Mouse (Mus musculus) liver, postnatal 0 days (tissue): ENCODE data around the gene Tmem63b.

Experiments used
- CTCF ChIP-seq: sonication (generic); IDR thresholded peaks from 2 replicates; pipeline ENCODE4 v1.5.1; 2016; ENCODE audit warnings: antibody characterized with exemption, low read depth
- EP300 ChIP-seq: IDR thresholded peaks from 2 replicates; pipeline ENCODE4 v1.6.1; 2016; ENCODE audit warnings: antibody characterized with exemption, low read depth, mild to moderate bottlenecking

DNA sequence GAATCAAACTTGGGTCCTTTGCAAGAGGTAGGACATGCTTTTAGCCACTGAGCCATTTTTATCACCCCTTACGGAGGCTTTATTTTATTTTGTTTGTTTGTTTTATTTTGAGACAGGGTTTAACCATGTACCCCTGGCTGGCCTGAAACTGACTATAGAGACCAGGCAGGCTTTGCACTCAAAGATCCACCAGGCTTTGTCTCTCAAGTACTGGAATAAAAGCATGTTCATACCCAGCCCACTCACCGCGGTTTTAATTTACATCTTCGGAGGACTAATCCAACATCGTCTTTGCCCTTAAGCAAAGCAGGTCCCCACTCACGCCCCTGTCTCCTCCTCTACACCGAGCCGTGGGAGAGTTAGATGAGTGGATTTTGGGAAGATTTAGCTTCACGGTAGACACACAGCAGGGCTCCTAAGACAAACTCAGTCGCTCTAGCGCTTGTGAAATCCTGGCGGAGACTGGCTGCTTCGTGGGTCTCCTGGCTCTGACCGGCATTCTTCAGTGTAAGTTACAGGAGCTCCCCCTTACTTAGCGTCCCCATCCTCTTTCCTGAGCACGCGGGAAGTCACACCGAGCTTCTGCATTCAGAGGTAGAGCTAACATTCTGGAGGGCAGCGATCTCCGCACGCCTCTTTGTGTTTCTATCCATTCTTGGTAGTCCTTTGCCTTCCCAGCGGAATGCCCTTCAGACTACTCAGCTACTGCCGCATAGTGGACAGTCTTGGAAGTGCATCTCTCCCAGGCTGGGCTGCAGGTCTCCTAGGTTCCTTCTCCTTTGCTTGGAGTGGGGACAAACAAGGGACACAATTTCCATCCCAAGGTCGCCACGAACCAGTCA is 37.2 kb upstream of the Tmem63b start:
- TF ChIP-seq CTCF = peak; percentile 98
- no peak for TF ChIP-seq EP300
